19 mouse cellular contexts compared by ENCODE assay signal in the genomic region with DNA sequence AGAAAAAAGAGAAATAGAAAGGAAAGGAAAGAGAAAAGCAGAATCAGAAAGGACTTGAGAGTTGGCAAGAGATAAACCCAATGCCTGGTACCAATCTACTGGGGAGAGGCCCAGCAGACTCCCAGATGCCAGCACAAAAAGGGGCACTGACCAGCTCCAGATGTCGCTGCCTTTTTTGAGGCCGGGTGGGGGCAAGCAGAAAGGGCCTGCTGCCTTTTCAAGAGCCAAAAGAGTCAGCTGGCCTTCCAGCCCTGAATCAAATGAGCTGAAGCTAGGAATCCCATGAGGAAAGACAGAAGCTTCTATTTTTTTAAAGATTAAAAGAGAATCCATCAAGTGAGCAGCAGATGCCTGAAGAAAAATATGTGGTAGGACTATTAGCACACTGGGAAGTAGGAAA.
"Had no signal": no experiment of that assay in that cellular context is flagged by ENCODE, and none has a peak within 500 bp of the region (broad histone marks: within the 10 kb centered on the region; RNA-seq: fewer than 3 reads in every experiment).

No protein-coding gene starts in this region.

- DNase-seq: kidney, adult 11 months; kidney, adult 9 months; kidney, postnatal 25 days; layer of hippocampus, adult 9-11 months; liver; lung, adult 18-20 months; lung, postnatal 14 days; lung, postnatal 4 days; thymus, adult 18-20 months; thymus, postnatal 4 days had no signal

- H3K9me3 ChIP-seq: limb, embryonic 13.5 days; liver, embryonic 12.5 days; liver, embryonic 15.5 days; lung, embryonic 15.5 days; midbrain, embryonic 12.5 days; midbrain, embryonic 15.5 days; neural tube, embryonic 13.5 days had no signal

- H3K9ac ChIP-seq: limb, embryonic 13.5 days; liver, embryonic 12.5 days; liver, embryonic 15.5 days; lung, embryonic 15.5 days; midbrain, embryonic 12.5 days; midbrain, embryonic 15.5 days; neural tube, embryonic 13.5 days had no signal

- H3K4me2 ChIP-seq: limb, embryonic 13.5 days; liver, embryonic 12.5 days; liver, embryonic 15.5 days; lung, embryonic 15.5 days; midbrain, embryonic 12.5 days; midbrain, embryonic 15.5 days; neural tube, embryonic 13.5 days had no signal

- H3K4me1 ChIP-seq: liver, embryonic 12.5 days; liver, embryonic 15.5 days; lung, embryonic 15.5 days; midbrain, embryonic 12.5 days; midbrain, embryonic 15.5 days; neural tube, embryonic 13.5 days had no signal

- ATAC-seq: liver, embryonic 12.5 days; midbrain, embryonic 15.5 days had no signal

- H3K27ac ChIP-seq: kidney, postnatal 0 days; layer of hippocampus, adult 2 months; limb, embryonic 13.5 days; liver, embryonic 12.5 days; liver, embryonic 15.5 days; lung, embryonic 15.5 days; midbrain, embryonic 12.5 days; midbrain, embryonic 15.5 days; neural tube, embryonic 13.5 days had no signal

- H3K4me3 ChIP-seq: layer of hippocampus, adult 2 months; limb, embryonic 13.5 days; liver, embryonic 12.5 days; liver, embryonic 15.5 days; lung, embryonic 15.5 days; midbrain, embryonic 12.5 days; midbrain, embryonic 15.5 days; neural tube, embryonic 13.5 days had no signal

- H3K36me3 ChIP-seq: limb, embryonic 13.5 days; liver, embryonic 12.5 days; liver, embryonic 15.5 days; lung, embryonic 15.5 days; midbrain, embryonic 12.5 days; midbrain, embryonic 15.5 days; neural tube, embryonic 13.5 days had no signal

- H3K27me3 ChIP-seq: limb, embryonic 13.5 days; liver, embryonic 12.5 days; liver, embryonic 15.5 days; lung, embryonic 15.5 days; midbrain, embryonic 12.5 days; midbrain, embryonic 15.5 days; neural tube, embryonic 13.5 days had no signal
